Mouse (Mus musculus): Measurements from ENCODE around the gene Homer2. TPM values are rescaled to one million over a fixed set of nuclear protein-coding genes. Genes with fewer than 3 reads are reported as not detected.
A peak's percentile ranks its signal among the peaks of the same experiment; 100 is the strongest.

The Homer2 gene
- total RNA-seq, 2 experiments from 2014 or later, result 67.2 to 77.5 TPM

- intact Hi-C loops (cut with DNase I), result no loop called here
- no peak for DNase-seq (ENCODE audit: low spot score in 2 of 2)
Measured at GRCm38 (mm10) chr7:81657631-81658347, 49.5 kb downstream of the Homer2 start.

DNA sequence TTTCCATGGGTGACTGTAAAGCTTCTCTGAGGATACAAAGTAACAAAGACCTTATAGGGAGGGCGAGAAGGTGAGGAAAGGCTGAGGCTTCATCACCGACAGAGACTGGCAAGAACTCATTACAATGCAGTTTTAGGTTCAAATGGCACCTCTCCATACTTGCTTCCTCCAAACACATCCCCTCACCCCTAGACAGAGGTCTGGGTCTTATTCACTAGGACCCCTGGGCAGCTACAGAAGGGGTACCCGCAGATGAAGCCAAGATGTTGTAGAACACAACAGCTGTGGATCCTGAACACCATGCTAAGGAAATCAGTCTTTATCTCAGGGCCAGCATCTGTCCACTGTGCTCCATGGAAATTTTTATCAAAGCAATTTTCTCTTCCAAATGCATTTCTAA, 50.3 kb downstream of the Homer2 start:
- no peak for DNase-seq (ENCODE audit: low spot score in 2 of 2)
- intact Hi-C loops (cut with DNase I), result no loop called here

- no peak for DNase-seq (ENCODE audit: low spot score in 2 of 2)
- intact Hi-C loops (cut with DNase I), result no loop called here
Measured at GRCm38 (mm10) chr7:81656635-81657034, 50.7 kb downstream of the Homer2 start.

DNA sequence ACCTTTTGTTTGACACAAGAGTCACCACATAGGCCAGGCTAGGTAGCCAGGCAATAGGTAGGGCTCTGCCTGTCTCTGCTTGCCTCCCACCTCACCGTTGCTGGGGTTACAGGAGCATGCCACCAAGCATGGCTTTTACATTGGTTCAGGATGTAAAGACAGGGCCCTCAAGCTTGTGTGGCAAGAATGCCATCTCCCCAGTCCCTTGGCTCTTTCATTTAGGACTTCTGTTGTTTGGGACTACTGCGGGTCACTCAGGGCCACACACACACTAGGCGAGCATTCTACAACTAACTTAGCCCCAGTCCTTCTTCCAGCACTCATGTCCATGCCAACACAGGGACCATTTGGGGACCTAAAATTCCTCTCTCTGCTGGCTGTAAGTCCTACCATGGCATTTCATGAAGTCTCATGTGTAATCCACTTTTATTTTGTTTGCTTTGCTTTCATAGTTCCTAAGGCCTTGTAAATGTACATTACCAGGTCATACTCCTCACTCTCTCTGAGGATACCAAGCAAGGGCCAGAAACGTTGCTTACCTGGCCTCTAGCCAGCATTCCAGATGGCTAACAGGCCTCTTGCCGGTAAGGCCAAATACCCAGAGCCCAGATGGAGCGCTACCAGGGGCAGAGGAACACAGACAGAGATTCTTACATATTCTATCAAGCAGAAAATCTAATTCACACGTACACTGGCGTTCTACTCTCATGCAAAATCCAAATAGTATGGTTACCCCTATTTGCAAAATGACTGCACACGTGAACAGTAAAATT, 52.2 kb downstream of the Homer2 start:
- DNase-seq (ENCODE audit: low spot score in 2 of 2), result no peak
- intact Hi-C loops (cut with DNase I), result loop anchor here (5.0 kb wide), 1 partner anchor 52 kb away; the partner anchor contains the start of gene Homer2

DNA sequence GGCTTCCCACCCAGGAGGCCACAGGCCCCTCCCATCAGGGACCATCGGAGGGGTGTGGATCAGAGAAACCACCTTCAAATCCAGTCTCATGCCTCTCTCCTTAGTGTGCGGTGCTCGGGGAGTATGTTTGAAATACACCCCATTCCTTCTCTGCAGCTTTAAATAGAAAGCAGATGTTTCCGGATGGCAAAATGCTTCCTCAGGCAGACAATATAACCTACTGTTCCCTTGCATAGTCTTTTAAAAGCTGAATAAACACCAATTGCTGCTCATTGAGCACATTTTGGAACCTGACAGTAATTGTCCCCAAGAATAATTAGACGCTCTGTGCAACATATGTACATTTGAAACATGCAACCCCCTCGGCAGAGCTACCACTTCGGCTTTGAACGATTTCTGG, 53.3 kb downstream of the Homer2 start:
- peak; percentile 42 to 59 for DNase-seq (ENCODE audit: low spot score in 2 of 2)
- intact Hi-C loops (cut with DNase I), result loop anchor here (5.0 kb wide), 1 partner anchor 53 kb away; the partner anchor contains the start of gene Homer2

DNA sequence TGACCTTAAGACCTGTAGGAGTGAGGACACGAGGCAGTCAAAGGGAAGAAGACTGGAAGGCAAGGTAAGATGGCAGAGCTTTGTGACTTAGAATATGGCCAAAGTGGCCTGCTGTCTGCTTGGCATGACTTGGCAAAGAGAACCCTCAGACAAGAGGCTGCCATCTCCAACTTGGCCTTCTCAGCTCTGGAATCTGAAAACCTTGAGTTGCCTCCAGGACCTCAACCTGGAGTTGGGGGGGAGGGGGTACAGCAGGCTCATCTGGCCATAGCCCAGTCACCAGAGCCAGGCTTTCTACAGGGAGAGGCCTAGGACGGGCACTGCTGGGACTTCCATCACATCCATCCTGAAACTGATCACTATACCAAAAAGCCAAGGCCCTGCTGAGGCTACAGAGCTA, 55.0 kb downstream of the Homer2 start:
- intact Hi-C loops (cut with DNase I), result loop anchor here (5.0 kb wide), 1 partner anchor 55 kb away; the partner anchor contains the start of gene Homer2

DNA sequence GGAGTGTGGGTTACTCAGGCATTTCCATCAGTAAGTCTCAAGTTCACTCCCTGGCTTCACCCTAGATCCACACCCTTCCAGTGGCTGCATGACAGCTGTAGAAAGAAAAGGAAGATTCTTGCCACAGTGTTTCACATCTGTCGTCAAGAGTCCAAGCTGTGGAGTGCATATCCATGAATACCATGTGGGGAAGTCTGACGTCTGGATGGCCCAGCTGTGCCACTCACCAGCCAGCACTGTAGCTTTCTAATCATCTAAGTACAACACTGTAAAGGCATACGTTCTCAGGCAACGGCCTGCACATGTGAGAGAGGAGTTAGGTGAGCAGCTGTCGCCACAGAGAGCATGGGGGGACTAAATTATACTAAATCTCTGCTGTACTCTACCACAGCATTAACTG, 56.0 kb downstream of the Homer2 start:
- intact Hi-C loops (cut with DNase I), result loop anchor here (5.0 kb wide), 1 partner anchor 56 kb away; the partner anchor contains the start of gene Homer2
- no peak for DNase-seq (ENCODE audit: low spot score in 2 of 2)

More for the DNA sequence above, 55.0 kb downstream of the Homer2 start:
- no peak for DNase-seq (ENCODE audit: low spot score in 2 of 2)

DNA sequence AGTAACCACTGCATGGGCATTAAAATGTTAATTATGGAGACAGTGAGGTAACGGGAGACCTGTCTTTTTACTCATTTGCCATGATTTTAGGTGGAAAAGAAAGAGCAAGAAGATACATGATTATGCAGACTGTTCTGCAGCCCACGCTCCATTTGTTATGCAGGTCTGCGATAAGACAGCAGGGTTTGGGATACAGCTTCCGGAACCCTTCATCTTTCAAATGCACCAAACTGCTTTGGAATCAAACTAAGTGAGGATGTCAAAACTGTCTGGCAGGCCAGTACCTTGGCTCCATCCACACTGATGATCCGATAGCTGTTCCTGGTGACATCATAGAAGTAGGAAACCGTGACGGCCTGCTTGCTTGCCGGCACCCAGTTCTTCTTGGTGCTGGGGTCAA, 58.1 kb downstream of the Homer2 start:
- peak in 1 of 2 experiments; percentile 69 for DNase-seq (ENCODE audit: low spot score in 2 of 2)
- intact Hi-C loops (cut with DNase I), result no loop called here

GRCm38 (mm10) chr7:81647959-81648358, 59.4 kb downstream of the Homer2 start:
- no peak for DNase-seq (ENCODE audit: low spot score in 2 of 2)
- intact Hi-C loops (cut with DNase I), result no loop called here

GRCm38 (mm10) chr7:81644551-81645235, 62.6 kb downstream of the Homer2 start:
- intact Hi-C loops (cut with DNase I), result no loop called here
- DNase-seq (ENCODE audit: low spot score in 2 of 2), result no peak

DNA sequence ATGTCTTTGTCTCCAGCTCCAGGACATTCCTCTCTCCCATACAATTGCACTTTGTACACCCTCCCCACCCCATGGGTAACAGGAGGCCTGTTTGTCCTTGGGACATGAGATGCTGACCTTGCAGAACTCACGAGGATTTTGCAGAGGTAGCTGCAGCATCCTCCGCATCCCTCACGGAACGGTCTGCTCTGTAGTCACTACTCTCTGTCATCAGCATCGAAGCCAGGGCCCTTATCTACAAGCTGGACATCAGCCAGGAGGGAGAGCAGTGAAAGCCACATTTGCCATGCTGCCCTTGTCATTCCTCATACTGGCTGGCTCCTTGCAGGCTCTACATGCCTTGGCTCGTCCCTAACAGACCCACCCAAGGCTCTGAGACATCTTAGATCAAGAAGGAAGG, 66.2 kb downstream of the Homer2 start:
- no peak for DNase-seq (ENCODE audit: low spot score in 2 of 2)
- intact Hi-C loops (cut with DNase I), result no loop called here

DNA sequence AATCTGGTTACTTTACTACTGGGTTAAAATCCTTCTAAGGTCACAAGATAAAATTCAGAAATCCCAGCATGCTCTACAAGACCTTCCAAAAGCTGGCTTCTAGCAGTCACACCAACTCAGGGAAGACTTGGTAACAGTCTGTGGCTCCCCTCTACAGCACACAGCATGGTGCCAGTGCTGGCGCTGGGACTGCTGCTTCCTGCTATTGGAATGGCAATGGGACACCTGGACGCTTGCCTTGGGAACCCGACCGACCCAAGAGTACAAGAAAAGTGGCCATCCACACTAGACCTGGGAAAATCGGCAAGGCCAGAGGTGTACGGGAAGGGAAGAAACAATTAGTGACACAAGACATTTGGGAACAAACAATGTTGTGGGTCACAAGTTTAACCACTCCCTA, 74.7 kb downstream of the Homer2 start:
- DNase-seq (ENCODE audit: low spot score in 2 of 2), result no peak
- intact Hi-C loops (cut with DNase I), result loop anchor here (5.0 kb wide), 1 partner anchor 65 kb away; no protein-coding TSS in a partner anchor

DNA sequence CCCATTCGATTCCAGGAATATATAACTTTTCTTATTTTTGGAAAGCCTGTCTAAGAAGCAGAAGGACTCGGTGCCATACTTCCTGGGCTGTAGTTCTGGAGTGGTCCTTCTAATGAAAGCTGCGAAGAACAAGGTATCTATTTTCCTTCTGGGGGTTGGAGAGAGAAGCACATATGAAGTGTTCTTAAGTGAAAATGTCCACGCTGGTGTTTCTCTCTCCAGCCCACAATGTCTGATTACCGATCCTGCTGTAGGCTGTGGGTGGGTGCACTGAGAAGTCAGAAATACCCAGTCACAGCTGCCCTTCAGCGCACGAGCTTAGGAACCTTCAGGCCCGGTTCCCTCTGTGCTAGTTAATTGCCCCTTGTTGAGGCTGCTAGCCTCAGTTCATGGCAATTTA, 76.1 kb downstream of the Homer2 start:
- DNase-seq (ENCODE audit: low spot score in 2 of 2), result peak in 1 of 2 experiments; percentile 75
- intact Hi-C loops (cut with DNase I), result loop anchor here (5.0 kb wide), 1 partner anchor 66 kb away; no protein-coding TSS in a partner anchor

DNA sequence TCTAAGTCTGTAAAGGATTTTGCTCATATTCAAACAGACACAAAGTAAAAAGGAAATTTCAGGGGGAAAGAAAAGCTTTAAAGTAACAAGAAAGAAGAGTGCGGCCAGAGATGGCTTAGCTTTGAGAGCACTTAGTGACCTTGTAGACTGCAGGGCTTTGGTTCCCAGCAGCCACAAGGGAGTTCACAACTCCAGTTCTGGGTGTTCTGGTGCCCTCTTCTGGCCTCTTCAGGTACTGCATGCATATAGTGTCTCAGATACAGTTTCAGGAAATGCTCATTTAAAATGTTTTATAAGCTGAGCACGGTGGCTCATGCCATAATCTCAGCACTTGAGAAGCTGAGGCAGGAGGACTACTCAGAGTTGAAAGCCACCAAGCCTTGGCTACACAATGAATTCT, 80.9 kb downstream of the Homer2 start:
- intact Hi-C loops (cut with DNase I), result no loop called here
- DNase-seq (ENCODE audit: low spot score in 2 of 2), result no peak

GRCm38 (mm10) chr7:81623767-81624166, 83.6 kb downstream of the Homer2 start:
- no peak for DNase-seq (ENCODE audit: low spot score in 2 of 2)
- intact Hi-C loops (cut with DNase I), result no loop called here

DNA sequence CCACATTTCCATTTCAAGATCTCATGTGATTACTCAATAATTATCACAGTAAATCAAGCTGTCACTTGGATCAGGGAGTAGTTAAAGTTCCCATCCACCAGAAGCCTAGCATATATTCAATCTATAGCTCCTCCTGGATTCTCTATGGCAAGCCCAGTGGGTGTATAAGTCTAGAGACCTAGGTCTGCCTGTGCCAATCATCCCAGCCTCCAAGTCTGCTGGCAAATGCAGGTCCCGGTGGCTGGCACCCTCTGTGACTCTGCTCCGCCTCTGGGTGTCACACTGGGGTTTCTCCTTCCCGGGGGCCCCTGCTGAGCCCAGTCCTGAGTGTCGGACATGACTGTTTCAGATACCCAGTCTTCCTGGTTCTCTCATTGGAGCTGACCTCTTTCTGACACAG, 84.5 kb downstream of the Homer2 start:
- intact Hi-C loops (cut with DNase I), result no loop called here
- no peak for DNase-seq (ENCODE audit: low spot score in 2 of 2)

GRCm38 (mm10) chr7:81615031-81615430, 92.3 kb downstream of the Homer2 start:
- intact Hi-C loops (cut with DNase I), result no loop called here
- DNase-seq (ENCODE audit: low spot score in 2 of 2), result no peak

GRCm38 (mm10) chr7:81612856-81613635, 94.3 kb downstream of the Homer2 start:
- intact Hi-C loops (cut with DNase I), result no loop called here
- DNase-seq (ENCODE audit: low spot score in 2 of 2), result no peak

- DNase-seq (ENCODE audit: low spot score in 2 of 2), result no peak
- intact Hi-C loops (cut with DNase I), result no loop called here
Measured at GRCm38 (mm10) chr7:81610125-81610524, 97.2 kb downstream of the Homer2 start.

All from left cerebral cortex, postnatal 25 days (tissue).